Mouse (Mus musculus) neural tube, embryonic 12.5 days (tissue): ENCODE data around the gene Tbxas1. TPM values are rescaled to one million over a fixed set of nuclear protein-coding genes. Genes with fewer than 3 reads are reported as not detected.

Source experiments
- ATAC-seq: fragments of 200-750 bp; cut with Nextera tagmentation; 2 replicates; pipeline ENCODE4 v1.8.0; 2017; ENCODE audit warnings: low read depth, mild to moderate bottlenecking, moderate TSS enrichment, moderate library complexity; ENCODE audit not compliant: low FRiP score
- H3K27ac ChIP-seq: fragments of 300-500 bp; sonication (generic); 2 replicates; pipeline ENCODE4 v1.5.1; 2016
- H3K27me3 ChIP-seq: fragments of 300-500 bp; sonication (generic); replicated peaks from 2 replicates; pipeline ENCODE4 v1.6.1; 2016; ENCODE audit warnings: mild to moderate bottlenecking
- H3K36me3 ChIP-seq: fragments of 300-500 bp; sonication (generic); 2 replicates; pipeline ENCODE4 v1.6.1; 2016; ENCODE audit warnings: mild to moderate bottlenecking
- H3K4me1 ChIP-seq: fragments of 300-500 bp; sonication (generic); 2 replicates; pipeline ENCODE4 v1.6.1; 2016
- H3K4me2 ChIP-seq: fragments of 300-500 bp; sonication (generic); replicated peaks from 2 replicates; pipeline ENCODE4 v1.6.1; 2016; ENCODE audit warnings: mild to moderate bottlenecking
- H3K4me3 ChIP-seq: fragments of 300-500 bp; sonication (generic); 2 replicates; pipeline ENCODE4 v1.5.1; 2016
- H3K9ac ChIP-seq: fragments of 300-500 bp; sonication (generic); 2 replicates; pipeline ENCODE4 v1.6.1; 2016; ENCODE audit warnings: mild to moderate bottlenecking
- H3K9me3 ChIP-seq: fragments of 300-500 bp; sonication (generic); 2 replicates; pipeline ENCODE4 v1.6.1; 2016; ENCODE audit warnings: mild to moderate bottlenecking
- WGBS: fragments of 180-500 bp; shearing (Covaris S2); methylation state at CpG from one replicate; pipeline ENCODE4 v1.1.7; 2016; 5-methylcytosine and 5-hydroxymethylcytosine counted together
- polyA plus RNA-seq: library from polyadenylated mRNA; unstranded; fragments of >200 nt; fragmentation: Nextera tagmentation; extraction: Ambion mirVana; gene quantifications from 2 replicates; pipeline ENCODE4 v1.2.1, GENCODE M21; 2016

The Tbxas1 gene
- polyA plus RNA-seq, 1 experiment from 2014 or later, result 2.3 TPM

DNA sequence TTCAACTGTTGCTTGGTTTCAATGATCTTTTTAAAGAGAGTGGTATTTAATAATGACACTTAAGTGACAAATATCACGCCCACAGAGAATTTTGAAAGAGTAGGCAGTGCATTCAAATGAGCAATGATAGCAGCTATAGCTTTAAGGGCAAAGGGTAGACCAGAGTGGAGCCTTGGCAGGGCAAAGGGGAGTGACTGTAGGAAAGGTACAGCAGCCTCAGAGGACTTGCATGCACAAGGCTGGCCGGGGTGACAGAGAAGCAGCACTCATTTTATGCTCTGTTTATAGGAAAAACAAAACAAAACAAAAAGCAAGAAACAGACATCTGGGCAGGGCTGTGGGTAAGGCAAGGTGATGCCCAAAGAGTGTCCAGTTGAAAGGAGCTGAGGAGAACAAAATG lies 6.3 kb downstream of the Tbxas1 start:
- Histone ChIP-seq H3K4me1 (no peaks in the 10 kb centered on the region), H3K9ac (no peak overlapping the region), H3K9me3 (no peaks in the 10 kb centered on the region), H3K36me3 (no peaks in the 10 kb centered on the region), H3K4me3 (no peak overlapping the region), H3K27me3 (no peaks in the 10 kb centered on the region; the same call in 1 of the 2 replicates), H3K27ac (no peak overlapping the region), H3K4me2 (no peak overlapping the region)
- ATAC-seq, result no peak
- WGBS, result 72% methylated on average over 2 of the region's 2 CpGs

GRCm38 (mm10) chr6:38881975-38882374 lies 6.8 kb downstream of the Tbxas1 start:
- Histone ChIP-seq H3K9ac (no peak overlapping the region), H3K4me3 (no peak overlapping the region), H3K27ac (no peak overlapping the region), H3K4me2 (no peak overlapping the region), H3K9me3 (no peaks in the 10 kb centered on the region), H3K4me1 (no peaks in the 10 kb centered on the region), H3K36me3 (no peaks in the 10 kb centered on the region), H3K27me3 (no peaks in the 10 kb centered on the region; the same call in 1 of the 2 replicates)
- WGBS, result 80% methylated on average over 6 of the region's 6 CpGs
- ATAC-seq, result no peak

- no peaks in the 10 kb centered on the region for H3K9me3 ChIP-seq
- 73% methylated on average over 6 of the region's 6 CpGs for WGBS
- no peak overlapping the region for H3K9ac ChIP-seq
- no peak for ATAC-seq
- H3K4me1 ChIP-seq, result no peaks in the 10 kb centered on the region
- H3K27me3 ChIP-seq, result no peaks in the 10 kb centered on the region; the same call in 1 of the 2 replicates
- no peaks in the 10 kb centered on the region for H3K36me3 ChIP-seq
- no peak overlapping the region for H3K4me3 ChIP-seq
- H3K4me2 ChIP-seq, result no peak overlapping the region
- no peak overlapping the region for H3K27ac ChIP-seq
These were observed 7.5 kb downstream of the Tbxas1 start for GRCm38 (mm10) chr6:38882728-38883171.

DNA sequence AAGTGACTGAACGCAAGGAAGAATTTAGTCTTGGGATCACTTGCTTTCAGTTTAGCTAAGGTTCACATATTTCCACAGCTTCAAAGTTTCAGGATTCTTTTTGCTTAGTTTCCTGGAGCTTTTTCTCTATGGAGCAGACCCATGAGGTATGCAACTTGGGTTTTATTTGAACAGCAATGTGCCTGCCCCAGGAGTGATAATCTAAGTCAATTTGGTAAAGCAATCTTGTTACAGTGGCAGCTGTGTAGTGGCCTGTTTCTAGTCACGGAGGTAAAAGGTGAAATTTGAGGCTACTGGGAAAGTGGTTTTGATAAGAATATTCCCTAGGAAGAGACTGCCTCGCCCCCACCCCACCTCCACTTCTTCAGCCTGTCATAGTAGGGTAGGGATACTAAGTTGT lies 9.3 kb downstream of the Tbxas1 start:
- Histone ChIP-seq H3K27me3 (no peaks in the 10 kb centered on the region), H3K36me3 (no peaks in the 10 kb centered on the region), H3K27ac (no peak overlapping the region), H3K4me2 (no peak overlapping the region), H3K4me3 (no peak overlapping the region), H3K9me3 (no peaks in the 10 kb centered on the region), H3K9ac (no peak overlapping the region), H3K4me1 (no peaks in the 10 kb centered on the region)
- ATAC-seq, result no peak
- 77% methylated on average over 3 of the region's 3 CpGs for WGBS

- 74% methylated on average over 1 of the region's 1 CpGs for WGBS
- Histone ChIP-seq H3K27ac (no peak overlapping the region), H3K9ac (no peak overlapping the region), H3K27me3 (no peaks in the 10 kb centered on the region), H3K4me2 (no peak overlapping the region), H3K4me1 (no peaks in the 10 kb centered on the region), H3K4me3 (no peak overlapping the region), H3K36me3 (no peaks in the 10 kb centered on the region), H3K9me3 (no peaks in the 10 kb centered on the region)
- ATAC-seq, result no peak
These were observed 9.9 kb downstream of the Tbxas1 start for GRCm38 (mm10) chr6:38885132-38885531.

DNA sequence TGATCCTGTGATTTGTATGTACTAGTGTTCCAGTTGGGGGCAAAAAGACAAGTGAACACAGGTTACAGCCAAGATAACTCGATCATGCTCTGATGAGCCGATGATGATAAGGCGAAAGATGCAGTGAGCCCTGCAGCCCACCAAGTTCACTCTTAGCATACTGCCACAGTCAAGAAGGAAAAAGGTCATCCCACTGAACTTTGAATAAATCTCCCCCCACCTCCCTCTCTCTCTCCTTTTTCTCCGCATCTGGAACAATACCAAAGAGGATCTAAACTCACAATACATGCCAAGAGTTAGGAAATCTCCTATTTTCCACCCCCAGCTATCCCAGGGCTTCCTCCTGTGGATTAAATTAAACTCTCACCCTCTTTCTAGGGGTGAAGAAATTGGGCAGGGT lies 12.2 kb downstream of the Tbxas1 start:
- H3K4me3 ChIP-seq, result no peak overlapping the region
- no peak for ATAC-seq
- H3K9ac ChIP-seq, result no peak overlapping the region
- H3K36me3 ChIP-seq, result no peaks in the 10 kb centered on the region
- no peak overlapping the region for H3K27ac ChIP-seq
- no peak overlapping the region for H3K4me2 ChIP-seq
- WGBS, result 88% methylated on average over 4 of the region's 4 CpGs
- no peaks in the 10 kb centered on the region for H3K9me3 ChIP-seq
- H3K27me3 ChIP-seq, result no peaks in the 10 kb centered on the region
- no peaks in the 10 kb centered on the region for H3K4me1 ChIP-seq

DNA sequence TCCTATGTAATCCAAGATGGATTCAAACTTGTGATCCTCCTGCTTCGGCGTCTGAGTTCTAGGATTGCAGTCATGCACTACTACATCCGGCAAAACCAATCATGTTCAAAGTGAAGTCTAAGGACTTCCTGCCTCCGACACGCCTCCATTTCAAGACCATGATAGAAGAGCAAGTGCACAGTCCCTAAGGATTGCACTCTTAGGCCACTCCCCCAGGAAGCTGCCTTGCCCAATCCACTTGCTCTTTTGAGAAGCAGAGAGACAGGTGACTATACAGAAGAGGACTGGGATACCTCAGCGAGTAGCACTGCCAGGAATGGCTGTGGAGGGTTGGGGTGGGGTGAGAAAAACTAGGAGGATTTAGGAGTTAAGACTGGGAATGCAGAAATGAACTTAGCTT lies 14.0 kb downstream of the Tbxas1 start:
- Histone ChIP-seq H3K9me3 (no peaks in the 10 kb centered on the region), H3K9ac (no peak overlapping the region), H3K36me3 (no peaks in the 10 kb centered on the region), H3K4me1 (no peaks in the 10 kb centered on the region), H3K27me3 (no peaks in the 10 kb centered on the region), H3K4me3 (no peak overlapping the region), H3K4me2 (no peak overlapping the region), H3K27ac (no peak overlapping the region)
- no peak for ATAC-seq
- 75% methylated on average over 6 of the region's 6 CpGs for WGBS

GRCm38 (mm10) chr6:38892017-38892416 lies 16.8 kb downstream of the Tbxas1 start:
- Histone ChIP-seq H3K27ac (no peak overlapping the region), H3K4me3 (no peak overlapping the region), H3K4me2 (no peak overlapping the region), H3K9ac (no peak overlapping the region), H3K27me3 (no peaks in the 10 kb centered on the region), H3K4me1 (0 out of 2 replicates have a peak, but pooled peaks cover 6% of the 10 kb centered on the region), H3K36me3 (no peaks in the 10 kb centered on the region), H3K9me3 (no peaks in the 10 kb centered on the region)
- 75% methylated on average over 2 of the region's 2 CpGs for WGBS
- no peak for ATAC-seq

DNA sequence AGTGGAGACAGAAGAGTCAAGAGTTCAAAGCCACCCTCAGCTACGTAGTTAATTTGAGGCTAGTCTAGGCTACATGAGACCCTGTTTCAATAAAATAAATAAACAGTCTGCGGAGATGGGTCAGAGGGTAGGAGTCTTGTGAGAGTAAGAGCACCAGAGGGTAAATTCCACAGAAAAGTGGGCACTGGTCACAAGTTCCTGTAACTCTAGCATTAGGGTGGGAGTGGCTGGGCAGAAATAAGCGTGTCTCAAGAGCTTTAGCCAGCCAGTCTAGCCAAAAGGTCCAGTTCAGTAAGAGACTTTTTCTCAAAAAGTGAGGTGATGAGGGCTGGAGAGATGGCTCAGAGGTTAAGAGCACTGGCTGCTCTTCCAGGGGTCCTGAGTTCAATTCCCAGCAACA lies 18.4 kb downstream of the Tbxas1 start:
- no peak overlapping the region for H3K27ac ChIP-seq
- no peak overlapping the region for H3K9ac ChIP-seq
- H3K9me3 ChIP-seq, result no peaks in the 10 kb centered on the region
- no peak overlapping the region for H3K4me3 ChIP-seq
- H3K4me1 ChIP-seq, result 0 out of 2 replicates have a peak, but pooled peaks cover 9% of the 10 kb centered on the region
- no peak for ATAC-seq
- no peaks in the 10 kb centered on the region for H3K27me3 ChIP-seq
- WGBS, result 79% methylated on average over 3 of the region's 3 CpGs
- H3K36me3 ChIP-seq, result no peaks in the 10 kb centered on the region
- H3K4me2 ChIP-seq, result no peak overlapping the region

GRCm38 (mm10) chr6:38900073-38900472 lies 24.9 kb downstream of the Tbxas1 start:
- Histone ChIP-seq H3K4me2 (no peak overlapping the region), H3K27ac (no peak overlapping the region), H3K36me3 (no peaks in the 10 kb centered on the region), H3K27me3 (no peaks in the 10 kb centered on the region), H3K9me3 (no peaks in the 10 kb centered on the region), H3K4me1 (0 out of 2 replicates have a peak, but pooled peaks cover 9% of the 10 kb centered on the region), H3K9ac (no peak overlapping the region), H3K4me3 (no peak overlapping the region)
- 92% methylated on average over 4 of the region's 4 CpGs for WGBS
- ATAC-seq, result no peak

DNA sequence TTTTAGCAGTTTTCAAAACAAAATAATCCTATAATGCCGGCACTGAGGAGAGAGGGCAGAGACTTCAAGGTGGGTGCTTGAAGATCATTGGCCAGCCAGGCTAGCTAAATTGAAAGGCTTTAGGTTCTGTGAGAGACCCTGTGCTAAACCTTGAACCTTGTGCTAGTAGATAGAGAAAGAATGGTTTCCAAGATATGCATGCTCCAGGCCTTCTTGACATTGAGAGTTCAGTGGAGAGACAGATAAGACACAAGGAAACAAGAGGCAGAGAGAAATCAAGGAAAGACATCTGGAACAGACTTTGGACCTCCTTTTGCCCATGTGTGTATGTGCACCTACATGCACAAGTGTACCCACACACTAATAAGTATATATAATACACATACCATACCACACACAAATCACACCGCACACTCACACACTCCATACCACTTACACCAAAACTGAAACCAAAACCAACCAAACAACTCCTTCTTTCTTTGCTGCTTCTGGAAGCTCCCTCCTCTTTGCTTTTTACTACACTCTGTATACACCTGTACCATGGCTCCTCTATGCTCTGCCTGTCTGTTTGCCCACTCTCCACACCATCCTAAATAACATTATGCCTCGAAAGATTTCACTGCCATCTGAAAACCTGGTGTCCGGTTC lies 25.4 kb downstream of the Tbxas1 start:
- H3K4me3 ChIP-seq, result no peak overlapping the region
- H3K27me3 ChIP-seq, result no peaks in the 10 kb centered on the region
- H3K9ac ChIP-seq, result no peak overlapping the region
- H3K4me1 ChIP-seq, result 0 out of 2 replicates have a peak, but pooled peaks cover 9% of the 10 kb centered on the region
- WGBS, result 94% methylated on average over 4 of the region's 4 CpGs
- H3K4me2 ChIP-seq, result no peak overlapping the region
- H3K27ac ChIP-seq, result no peak overlapping the region
- no peaks in the 10 kb centered on the region for H3K36me3 ChIP-seq
- no peak for ATAC-seq
- H3K9me3 ChIP-seq, result no peaks in the 10 kb centered on the region

DNA sequence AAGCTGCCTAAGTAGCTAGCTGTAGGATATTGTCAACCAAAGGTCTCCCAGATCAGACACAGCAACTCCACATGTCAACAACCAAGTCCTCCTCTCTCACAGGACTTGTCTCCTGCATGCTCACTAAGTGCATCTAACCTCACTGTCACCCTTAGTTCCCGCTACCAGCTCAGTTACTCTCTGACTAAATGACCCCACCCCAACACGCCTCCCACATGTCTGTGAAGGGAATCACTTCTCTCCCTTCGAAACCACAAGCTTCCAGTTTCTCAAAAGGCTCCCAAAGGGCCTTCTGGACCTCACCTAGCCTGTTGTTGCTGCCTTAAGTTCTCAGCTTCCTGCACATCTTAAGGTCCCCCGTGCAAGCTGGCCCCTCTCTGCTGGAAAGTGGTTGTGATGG lies 25.9 kb downstream of the Tbxas1 start:
- WGBS, result 86% methylated on average over 4 of the region's 4 CpGs
- Histone ChIP-seq H3K27ac (no peak overlapping the region), H3K4me2 (no peak overlapping the region), H3K36me3 (no peaks in the 10 kb centered on the region), H3K4me3 (no peak overlapping the region), H3K9me3 (no peaks in the 10 kb centered on the region), H3K9ac (no peak overlapping the region), H3K27me3 (no peaks in the 10 kb centered on the region), H3K4me1 (0 out of 2 replicates have a peak, but pooled peaks cover 9% of the 10 kb centered on the region)
- ATAC-seq, result no peak

GRCm38 (mm10) chr6:38901636-38902035 lies 26.4 kb downstream of the Tbxas1 start:
- no peaks in the 10 kb centered on the region for H3K27me3 ChIP-seq
- H3K4me3 ChIP-seq, result no peak overlapping the region
- no peak overlapping the region for H3K9ac ChIP-seq
- H3K4me1 ChIP-seq, result 0 out of 2 replicates have a peak, but pooled peaks cover 7% of the 10 kb centered on the region
- no peaks in the 10 kb centered on the region for H3K9me3 ChIP-seq
- H3K4me2 ChIP-seq, result no peak overlapping the region
- no peak for ATAC-seq
- no peaks in the 10 kb centered on the region for H3K36me3 ChIP-seq
- no peak overlapping the region for H3K27ac ChIP-seq
- 90% methylated on average over 3 of the region's 3 CpGs for WGBS
